Mouse (Mus musculus): ENCODE measurements around the gene Bud23.
"Not testable (repeated sequence)": the region's sequence is repeated elsewhere in the genome, so short reads cannot be mapped to it uniquely, and the experiment has no call there.

Gene Bud23

DNA sequence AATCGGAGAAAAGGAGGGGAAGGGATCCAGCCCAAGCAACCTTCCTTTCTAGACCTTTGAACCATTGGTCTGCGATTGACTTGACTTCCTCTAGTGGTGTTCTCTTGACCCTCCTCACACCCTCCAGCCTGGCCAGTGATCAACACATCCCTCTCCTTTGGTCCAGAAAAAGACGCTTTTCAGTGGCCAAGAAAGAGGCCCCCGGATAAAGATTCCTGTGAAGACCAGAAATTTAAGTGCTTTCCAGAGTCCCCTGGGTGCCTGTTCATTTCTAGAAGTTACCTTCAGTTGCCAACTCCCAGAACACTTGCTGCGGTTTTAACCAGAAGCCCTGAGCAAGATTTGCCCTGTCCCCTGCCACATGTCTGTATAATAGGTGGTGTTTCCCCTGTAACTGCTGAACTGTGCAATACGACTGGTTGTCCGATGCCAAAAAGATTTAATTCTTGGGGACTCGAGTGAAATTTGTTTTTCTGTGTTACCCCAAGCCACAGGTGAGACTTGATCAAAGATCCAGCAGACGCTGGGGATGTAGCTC is at the start of gene Bud23:
TSS of gene Bud23 (minus strand) at position 51 of the 538 bp plus-strand sequence.
- not testable (repeated sequence) for DNase-seq (ENCODE audit: extremely low read depth, insufficient read length, low spot score)

DNA sequence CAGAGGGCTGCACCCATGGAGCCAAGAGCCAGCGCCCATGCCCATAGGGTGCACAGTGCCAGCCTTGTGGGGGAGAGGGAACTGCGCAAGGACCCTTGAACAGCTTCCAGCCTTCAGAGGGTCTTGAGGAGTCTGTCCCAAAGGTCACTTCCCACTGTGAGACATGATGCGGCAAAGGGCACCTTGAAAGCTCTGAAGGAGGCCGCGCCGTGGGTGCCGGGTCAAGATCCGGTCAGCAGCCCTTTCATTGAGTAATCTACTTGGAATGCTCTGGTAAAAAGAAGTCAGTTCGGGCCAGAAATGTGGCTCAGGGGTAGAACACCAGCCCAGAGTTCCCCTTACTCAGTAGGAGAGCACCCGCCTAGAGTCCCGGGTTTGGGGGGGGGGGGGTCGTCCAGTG is 49.0 kb upstream of the Bud23 start:
- DNase-seq (ENCODE audit: extremely low read depth, insufficient read length, low spot score), result no peak

DNA sequence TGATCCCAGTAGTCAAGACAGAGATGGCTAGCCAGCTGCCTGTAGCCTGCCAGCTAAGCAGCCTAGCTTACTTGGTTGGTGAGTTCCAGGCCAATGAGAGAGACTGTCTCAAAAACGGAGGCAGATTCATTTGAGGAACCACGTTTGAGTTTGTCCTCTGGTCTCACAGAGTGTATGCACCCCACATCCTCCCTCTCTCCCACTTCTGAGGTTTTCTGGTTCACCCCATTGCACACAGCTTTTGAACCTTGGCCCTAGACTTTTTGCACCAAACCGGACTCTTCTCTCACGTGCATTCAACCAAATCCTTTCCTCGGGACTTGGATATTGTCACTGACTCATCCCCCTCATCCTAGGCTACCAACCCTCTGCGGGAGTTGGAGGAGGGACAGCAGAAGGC is 45.2 kb upstream of the Bud23 start:
- DNase-seq (ENCODE audit: extremely low read depth, insufficient read length, low spot score), result no peak

DNA sequence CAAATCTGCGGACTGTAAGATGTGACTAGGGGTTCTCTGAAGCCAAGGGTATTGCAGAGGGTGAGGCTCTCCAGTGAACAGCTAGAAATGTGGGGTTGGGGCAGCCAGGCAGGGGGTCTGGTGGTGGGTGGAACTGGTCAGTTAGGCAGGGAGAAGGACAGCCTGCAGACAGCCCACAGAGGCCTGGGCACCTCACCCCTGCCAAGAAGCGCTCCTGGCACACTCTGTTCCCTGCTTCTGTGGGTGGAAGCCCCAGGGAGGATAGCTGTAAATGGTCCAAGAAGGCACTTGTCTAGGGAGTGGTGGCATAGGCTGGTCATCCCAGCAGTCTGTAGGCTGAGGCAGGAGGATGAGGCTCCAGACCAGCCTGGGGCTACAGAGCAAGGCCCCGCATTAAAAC is 44.7 kb upstream of the Bud23 start:
- no peak for DNase-seq (ENCODE audit: extremely low read depth, insufficient read length, low spot score)

- no peak for DNase-seq (ENCODE audit: extremely low read depth, insufficient read length, low spot score)
Measured at GRCm38 (mm10) chr5:135109017-135109416, 44.3 kb upstream of the Bud23 start.

- DNase-seq (ENCODE audit: extremely low read depth, insufficient read length, low spot score), result no peak
Measured at GRCm38 (mm10) chr5:135107521-135108501, 43.1 kb upstream of the Bud23 start.

DNA sequence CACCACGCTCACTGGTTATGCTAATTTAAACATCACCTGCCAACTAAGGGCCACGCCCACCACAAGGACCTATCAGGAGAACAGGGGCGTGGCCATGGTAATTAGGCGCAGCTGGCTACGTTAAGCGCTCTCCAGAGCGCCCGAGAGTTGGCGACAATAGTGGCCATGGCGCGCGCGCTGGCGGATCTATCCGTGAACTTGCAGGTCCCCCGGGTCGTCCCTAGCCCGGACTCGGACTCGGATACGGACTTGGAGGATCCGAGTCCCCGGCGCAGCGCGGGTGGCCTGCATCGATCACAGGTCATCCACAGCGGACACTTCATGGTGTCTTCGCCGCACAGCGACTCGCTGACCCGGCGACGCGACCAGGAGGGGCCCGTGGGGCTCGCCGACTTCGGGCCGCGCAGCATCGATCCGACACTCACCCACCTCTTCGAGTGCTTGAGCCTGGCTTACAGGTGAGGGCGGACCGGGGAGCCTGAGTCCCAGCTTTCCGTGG is 42.0 kb upstream of the Bud23 start:
- DNase-seq (ENCODE audit: extremely low read depth, insufficient read length, low spot score), result no peak

DNA sequence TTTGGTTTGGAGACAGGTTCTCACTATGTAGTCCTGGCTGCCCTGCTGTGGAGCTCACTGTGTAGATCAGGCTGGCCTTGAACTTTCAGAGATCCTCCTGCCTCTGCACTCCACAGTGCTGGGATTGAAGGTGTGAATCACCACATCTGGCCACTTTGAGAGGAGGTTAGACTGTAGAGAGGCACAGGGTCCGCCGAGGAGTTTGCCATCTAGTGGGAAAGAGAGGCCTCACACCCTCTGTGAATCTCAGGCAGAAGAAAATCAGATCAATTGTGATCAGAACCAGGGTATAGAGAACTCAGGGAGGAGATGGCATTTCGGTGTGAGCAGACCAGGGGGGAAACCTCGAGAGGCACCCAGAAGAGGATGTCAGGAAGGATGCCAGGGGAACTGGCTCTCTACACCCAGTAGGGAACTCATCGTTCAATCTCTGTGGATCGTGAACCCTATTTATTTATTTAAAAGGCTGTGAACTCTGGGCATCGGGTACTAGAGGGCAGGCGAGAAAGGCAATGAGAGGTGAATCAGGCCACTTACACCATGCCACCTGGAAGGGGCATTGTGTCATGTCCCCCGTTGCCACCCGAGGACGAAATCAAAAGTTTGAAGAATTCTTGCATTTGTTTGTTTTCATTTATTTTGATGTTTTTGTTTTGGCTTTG is 39.4 kb upstream of the Bud23 start:
- DNase-seq (ENCODE audit: extremely low read depth, insufficient read length, low spot score), result no peak

DNA sequence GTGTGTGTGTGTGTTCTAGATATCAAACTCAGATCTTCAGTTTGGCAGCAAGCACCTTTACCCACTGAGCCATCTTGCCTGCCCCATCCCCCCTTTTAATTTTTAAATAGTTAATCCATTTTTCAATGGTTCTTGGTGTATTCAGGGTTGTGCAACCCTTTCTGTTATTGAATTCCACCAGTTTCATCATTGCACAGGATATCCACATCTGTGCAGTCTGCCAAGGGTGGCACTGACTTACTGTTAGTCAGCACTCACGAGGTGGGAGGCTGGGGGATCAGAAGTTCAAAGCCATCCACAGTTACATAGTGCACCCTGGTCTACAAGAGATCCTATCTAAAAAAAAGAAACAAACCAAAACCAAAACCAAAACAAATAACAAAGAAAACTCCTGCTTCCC is 36.2 kb upstream of the Bud23 start:
- DNase-seq (ENCODE audit: extremely low read depth, insufficient read length, low spot score), result no peak

GRCm38 (mm10) chr5:135089653-135090052 is 24.9 kb upstream of the Bud23 start, which contains the start of gene Mlxipl:
Mlxipl (plus strand) TSS chr5:135089890.
- DNase-seq (ENCODE audit: extremely low read depth, insufficient read length, low spot score), result no peak

DNA sequence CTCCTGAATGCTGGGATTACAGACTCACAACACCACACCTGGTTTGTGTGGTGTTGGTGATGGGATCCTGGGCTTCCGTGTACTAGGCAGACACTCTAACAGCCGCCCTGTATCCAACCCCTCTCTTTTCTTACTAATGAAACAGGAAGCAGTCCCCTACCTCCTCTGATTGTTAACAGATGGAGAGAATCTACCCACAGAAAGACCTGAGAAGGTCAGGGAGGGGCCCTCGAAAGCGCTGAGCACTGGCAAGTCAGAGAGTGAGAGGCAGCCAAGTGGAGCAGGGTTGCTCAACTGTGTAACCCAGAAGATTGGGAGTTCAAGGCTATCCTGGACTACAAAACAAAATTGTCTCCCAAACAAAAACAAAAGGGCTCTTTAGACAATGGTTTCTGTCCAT is 22.1 kb upstream of the Bud23 start:
- DNase-seq (ENCODE audit: extremely low read depth, insufficient read length, low spot score), result no peak

- no peak for DNase-seq (ENCODE audit: extremely low read depth, insufficient read length, low spot score)
Measured at GRCm38 (mm10) chr5:135080539-135080938, 15.8 kb upstream of the Bud23 start.

DNA sequence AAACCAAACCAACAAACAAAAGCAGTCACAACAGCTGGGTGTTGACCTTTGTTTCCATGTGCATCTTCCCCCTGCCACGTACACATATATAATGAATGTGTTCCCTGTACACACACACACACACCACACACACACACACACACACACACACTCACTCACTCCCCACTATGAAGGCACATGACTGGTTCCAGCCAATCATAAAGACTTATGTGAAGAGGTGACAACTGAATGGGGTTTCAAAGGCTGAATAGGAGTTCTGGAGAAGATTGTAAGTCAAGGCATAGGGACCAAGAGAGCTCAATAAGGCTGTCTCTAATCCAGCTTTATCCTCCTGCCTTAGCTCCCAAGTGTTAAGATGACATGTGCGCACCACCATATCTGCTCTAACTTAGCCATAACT is 14.8 kb upstream of the Bud23 start:
- no peak for DNase-seq (ENCODE audit: extremely low read depth, insufficient read length, low spot score)

- DNase-seq (ENCODE audit: extremely low read depth, insufficient read length, low spot score), result no peak
Measured at GRCm38 (mm10) chr5:135078482-135078810, 13.7 kb upstream of the Bud23 start.

- DNase-seq (ENCODE audit: extremely low read depth, insufficient read length, low spot score), result peak; percentile 82
Measured at GRCm38 (mm10) chr5:135077564-135078481, 13.1 kb upstream of the Bud23 start, which contains the start of gene Vps37d. Vps37d (minus strand) TSS chr5:135078266.

GRCm38 (mm10) chr5:135076931-135077505 is 12.3 kb upstream of the Bud23 start:
- DNase-seq (ENCODE audit: extremely low read depth, insufficient read length, low spot score), result no peak

GRCm38 (mm10) chr5:135076368-135076767 is 11.6 kb upstream of the Bud23 start:
- DNase-seq (ENCODE audit: extremely low read depth, insufficient read length, low spot score), result no peak

GRCm38 (mm10) chr5:135075655-135076054 is 10.9 kb upstream of the Bud23 start:
- DNase-seq (ENCODE audit: extremely low read depth, insufficient read length, low spot score), result no peak

GRCm38 (mm10) chr5:135073349-135074150 is 8.8 kb upstream of the Bud23 start:
- no peak for DNase-seq (ENCODE audit: extremely low read depth, insufficient read length, low spot score)
